Mouse (Mus musculus): Measurements from ENCODE around the gene Pnkd. TPM values are rescaled to one million over a fixed set of nuclear protein-coding genes. Genes with fewer than 3 reads are reported as not detected.

Gene Pnkd
- polyA plus RNA-seq, 1 experiment from 2014 or later, result 320 TPM

- no peak for ATAC-seq (ENCODE audit: insufficient number of reproducible peaks, insufficient read depth, low FRiP score, low read depth)
- H3K9ac ChIP-seq (ENCODE audit: low read length), result peak overlapping the region; percentile 80
These were observed 102.8 kb downstream of the Pnkd start for GRCm38 (mm10) chr1:74387386-74387988.

DNA sequence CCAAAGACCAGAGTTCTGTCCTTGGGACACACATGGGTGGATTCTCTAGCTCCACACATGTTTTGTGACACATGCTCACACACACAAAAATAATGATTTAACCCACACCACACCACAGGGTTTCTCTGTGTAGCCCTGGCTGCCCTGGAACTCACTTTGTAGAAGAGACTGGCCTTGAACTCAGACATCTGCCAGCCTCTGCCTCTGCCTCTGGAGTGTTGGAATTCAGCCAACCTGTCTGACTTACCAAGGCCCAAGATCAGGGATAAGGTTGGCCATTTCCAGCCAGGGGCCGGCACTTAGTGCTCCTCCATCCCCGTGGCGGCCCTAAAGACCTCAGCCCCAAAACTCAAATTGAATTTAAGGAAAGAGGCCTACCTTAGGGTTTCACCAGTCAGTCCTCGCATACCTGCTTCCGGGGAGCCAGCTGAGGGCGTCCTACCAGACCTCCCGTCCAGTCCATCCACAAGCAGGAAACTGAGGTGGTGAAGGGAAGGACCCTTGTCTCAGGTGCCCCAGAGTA, 103.7 kb downstream of the Pnkd start:
- no peak overlapping the region; a peak in 1 of 4 replicates for H3K27ac ChIP-seq (replicated peaks in 1 of 2; ENCODE audit: control insufficient read depth in 1 of 2, insufficient read depth in 1 of 2, low read depth in 2 of 2, low read length in 2 of 2)
- H3K4me1 ChIP-seq (ENCODE audit: control insufficient read depth in 2 of 2, insufficient read depth in 2 of 2, low read length in 2 of 2), result peaks cover 18 to 30% of the 10 kb centered on the region in 2 experiments
- H3K27me3 ChIP-seq (ENCODE audit: control insufficient read depth, insufficient read depth, low read length), result no peaks in the 10 kb centered on the region
- H3K4me2 ChIP-seq (ENCODE audit: low read length), result no peak overlapping the region
- ATAC-seq (ENCODE audit: insufficient number of reproducible peaks, insufficient read depth, low FRiP score, low read depth), result no peak
- no peak overlapping the region for H3K9ac ChIP-seq (ENCODE audit: low read length)
- peaks cover 5% of the 10 kb centered on the region for H3K36me3 ChIP-seq (ENCODE audit: control insufficient read depth, insufficient read depth, low read length)
- 80% methylated on average over 7 of the region's 7 CpGs for WGBS
- H3K4me3 ChIP-seq (ENCODE audit: control insufficient read depth in 1 of 2, insufficient read depth in 1 of 2, low read depth in 1 of 2, low read length in 2 of 2), result no peak overlapping the region
- no peaks in the 10 kb centered on the region for H3K9me3 ChIP-seq (ENCODE audit: control insufficient read depth, low read length)

More at GRCm38 (mm10) chr1:74387386-74387988, 102.8 kb downstream of the Pnkd start:
- Histone ChIP-seq H3K27ac (replicated peaks in 1 of 2; ENCODE audit: control insufficient read depth in 1 of 2, insufficient read depth in 1 of 2, low read depth in 2 of 2, low read length in 2 of 2) (peak overlapping the region; percentile 98 to 99), H3K9me3 (ENCODE audit: control insufficient read depth, low read length) (no peaks in the 10 kb centered on the region), H3K4me1 (ENCODE audit: control insufficient read depth in 2 of 2, insufficient read depth in 2 of 2, low read length in 2 of 2) (peaks cover 18 to 21% of the 10 kb centered on the region in 2 experiments), H3K4me2 (ENCODE audit: low read length) (peak overlapping the region; percentile 64), H3K36me3 (ENCODE audit: control insufficient read depth, insufficient read depth, low read length) (no peaks in the 10 kb centered on the region), H3K4me3 (ENCODE audit: control insufficient read depth in 1 of 2, insufficient read depth in 1 of 2, low read depth in 1 of 2, low read length in 2 of 2) (peak overlapping the region; percentile 53 to 64), H3K27me3 (ENCODE audit: control insufficient read depth, insufficient read depth, low read length) (no peaks in the 10 kb centered on the region)
- WGBS, result 55% methylated on average over 15 of the region's 15 CpGs

- peak; percentile 11 for ATAC-seq (ENCODE audit: insufficient number of reproducible peaks, insufficient read depth, low FRiP score, low read depth)
- Histone ChIP-seq H3K27ac (replicated peaks in 1 of 2; ENCODE audit: control insufficient read depth in 1 of 2, insufficient read depth in 1 of 2, low read depth in 2 of 2, low read length in 2 of 2) (peak overlapping the region; percentile 67 to 100), H3K9me3 (ENCODE audit: control insufficient read depth, low read length) (no peaks in the 10 kb centered on the region), H3K9ac (ENCODE audit: low read length) (peak overlapping the region; percentile 100), H3K4me1 (ENCODE audit: control insufficient read depth in 2 of 2, insufficient read depth in 2 of 2, low read length in 2 of 2) (peaks cover 18 to 35% of the 10 kb centered on the region in 2 experiments), H3K4me3 (ENCODE audit: control insufficient read depth in 1 of 2, insufficient read depth in 1 of 2, low read depth in 1 of 2, low read length in 2 of 2) (peak overlapping the region in 1 of 2 experiments; percentile 95; a peak in 2 of 4 replicates), H3K27me3 (ENCODE audit: control insufficient read depth, insufficient read depth, low read length) (no peaks in the 10 kb centered on the region), H3K36me3 (ENCODE audit: control insufficient read depth, insufficient read depth, low read length) (peaks cover 19% of the 10 kb centered on the region), H3K4me2 (ENCODE audit: low read length) (peak overlapping the region; percentile 99)
- 3% methylated on average over 29 of the region's 29 CpGs for WGBS
These were observed 105.1 kb downstream of the Pnkd start for GRCm38 (mm10) chr1:74389831-74390286.

DNA sequence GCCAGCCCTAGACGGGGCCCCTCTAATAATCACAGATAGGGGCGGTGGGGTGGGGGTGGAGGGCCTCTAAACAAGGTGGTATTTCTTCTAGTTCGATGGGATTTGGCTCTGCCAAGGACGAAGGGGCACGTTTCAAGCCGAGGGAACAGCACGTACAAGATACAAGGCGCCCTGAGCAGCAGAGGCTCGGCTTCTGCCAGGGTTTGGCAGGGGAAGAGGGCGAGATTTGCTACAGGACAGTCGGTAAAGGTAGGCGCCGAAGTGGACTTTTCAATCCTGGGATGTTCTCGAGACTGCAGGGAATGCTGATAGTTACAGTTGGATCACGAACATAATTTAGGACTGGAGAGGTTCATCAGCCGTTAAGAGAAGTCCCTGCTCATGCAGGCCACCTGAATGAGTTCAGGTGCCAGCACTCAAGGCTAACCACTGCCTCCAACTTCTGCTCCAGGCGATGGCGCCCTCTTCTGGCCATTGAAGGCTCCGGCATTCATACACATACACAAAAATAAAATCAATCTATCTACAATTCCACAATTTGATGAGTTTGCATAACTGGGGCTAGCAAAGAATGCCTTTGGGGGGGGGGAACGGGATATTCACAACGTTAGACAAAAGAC, 105.7 kb downstream of the Pnkd start:
- ATAC-seq (ENCODE audit: insufficient number of reproducible peaks, insufficient read depth, low FRiP score, low read depth), result no peak
- Histone ChIP-seq H3K27ac (replicated peaks in 1 of 2; ENCODE audit: control insufficient read depth in 1 of 2, insufficient read depth in 1 of 2, low read depth in 2 of 2, low read length in 2 of 2) (peak overlapping the region; percentile 93 to 100), H3K4me1 (ENCODE audit: control insufficient read depth in 2 of 2, insufficient read depth in 2 of 2, low read length in 2 of 2) (peaks cover 18 to 35% of the 10 kb centered on the region in 2 experiments), H3K9ac (ENCODE audit: low read length) (peak overlapping the region; percentile 100), H3K36me3 (ENCODE audit: control insufficient read depth, insufficient read depth, low read length) (peaks cover 25% of the 10 kb centered on the region), H3K27me3 (ENCODE audit: control insufficient read depth, insufficient read depth, low read length) (no peaks in the 10 kb centered on the region), H3K9me3 (ENCODE audit: control insufficient read depth, low read length) (no peaks in the 10 kb centered on the region), H3K4me2 (ENCODE audit: low read length) (peak overlapping the region; percentile 99), H3K4me3 (ENCODE audit: control insufficient read depth in 1 of 2, insufficient read depth in 1 of 2, low read depth in 1 of 2, low read length in 2 of 2) (peak overlapping the region; percentile 42 to 95)
- WGBS, result 4% methylated on average over 21 of the region's 21 CpGs

- Histone ChIP-seq H3K36me3 (ENCODE audit: control insufficient read depth, insufficient read depth, low read length) (peaks cover 26% of the 10 kb centered on the region), H3K4me2 (ENCODE audit: low read length) (peak within 1 kb of the TSS; percentile 99), H3K27me3 (ENCODE audit: control insufficient read depth, insufficient read depth, low read length) (no peaks in the 10 kb centered on the region), H3K9me3 (ENCODE audit: control insufficient read depth, low read length) (no peaks in the 10 kb centered on the region), H3K9ac (ENCODE audit: low read length) (peak within 1 kb of the TSS; percentile 100), H3K27ac (replicated peaks in 1 of 2; ENCODE audit: control insufficient read depth in 1 of 2, insufficient read depth in 1 of 2, low read depth in 2 of 2, low read length in 2 of 2) (peak within 1 kb of the TSS; percentile 96 to 100), H3K4me1 (ENCODE audit: control insufficient read depth in 2 of 2, insufficient read depth in 2 of 2, low read length in 2 of 2) (peaks cover 18 to 35% of the 10 kb centered on the region in 2 experiments), H3K4me3 (ENCODE audit: control insufficient read depth in 1 of 2, insufficient read depth in 1 of 2, low read depth in 1 of 2, low read length in 2 of 2) (peak within 1 kb of the TSS; percentile 89 to 95)
- WGBS, result 4% methylated on average over 50 of the region's 51 CpGs
- ATAC-seq (ENCODE audit: insufficient number of reproducible peaks, insufficient read depth, low FRiP score, low read depth), result peak; percentile 62
These were observed 106.4 kb downstream of the Pnkd start, which contains the start of gene Ctdsp1 for GRCm38 (mm10) chr1:74390924-74391748. Ctdsp1 (plus strand) TSS chr1:74391509.

- peak overlapping the region; percentile 100 for H3K9ac ChIP-seq (ENCODE audit: low read length)
- peak overlapping the region; percentile 99 for H3K4me2 ChIP-seq (ENCODE audit: low read length)
- H3K36me3 ChIP-seq (ENCODE audit: control insufficient read depth, insufficient read depth, low read length), result peaks cover 26% of the 10 kb centered on the region
- H3K4me3 ChIP-seq (ENCODE audit: control insufficient read depth in 1 of 2, insufficient read depth in 1 of 2, low read depth in 1 of 2, low read length in 2 of 2), result peak overlapping the region; percentile 89 to 95
- ATAC-seq (ENCODE audit: insufficient number of reproducible peaks, insufficient read depth, low FRiP score, low read depth), result peak; percentile 42
- no peaks in the 10 kb centered on the region for H3K9me3 ChIP-seq (ENCODE audit: control insufficient read depth, low read length)
- peak overlapping the region; percentile 96 to 100 for H3K27ac ChIP-seq (replicated peaks in 1 of 2; ENCODE audit: control insufficient read depth in 1 of 2, insufficient read depth in 1 of 2, low read depth in 2 of 2, low read length in 2 of 2)
- under 1% methylated on average over 53 of the region's 63 CpGs for WGBS
- peaks cover 22 to 39% of the 10 kb centered on the region in 2 experiments for H3K4me1 ChIP-seq (ENCODE audit: control insufficient read depth in 2 of 2, insufficient read depth in 2 of 2, low read length in 2 of 2)
- no peaks in the 10 kb centered on the region for H3K27me3 ChIP-seq (ENCODE audit: control insufficient read depth, insufficient read depth, low read length)
These were observed 107.2 kb downstream of the Pnkd start for GRCm38 (mm10) chr1:74391844-74392441.

Measured in heart, embryonic 14.5 days (tissue).